Mouse (Mus musculus) stomach, embryonic 15.5 days (tissue): Measurements from ENCODE around the gene Rasgrp2. TPM values are rescaled to one million over a fixed set of nuclear protein-coding genes. Genes with fewer than 3 reads are reported as not detected.
A peak's percentile ranks its signal among the peaks of the same experiment; 100 is the strongest.

Source experiments
- ATAC-seq: fragments of 200-750 bp; cut with Nextera tagmentation; 2 replicates; pipeline ENCODE4 v1.8.0; 2017; ENCODE audit warnings: low read depth, moderate number of reproducible peaks, moderate TSS enrichment; ENCODE audit not compliant: insufficient read depth, low FRiP score
- H3K27ac ChIP-seq: fragments of 300-500 bp; sonication (generic); 2 replicates; pipeline ENCODE4 v1.5.1; 2015; ENCODE audit warnings: mild to moderate bottlenecking, inconsistent platforms
- H3K27me3 ChIP-seq: fragments of 300-500 bp; sonication (generic); replicated peaks from 2 replicates; pipeline ENCODE4 v1.6.1; 2015; ENCODE audit warnings: inconsistent platforms
- H3K36me3 ChIP-seq: fragments of 300-500 bp; sonication (generic); 2 replicates; pipeline ENCODE4 v1.6.1; 2015; ENCODE audit warnings: inconsistent platforms
- H3K4me1 ChIP-seq: fragments of 300-500 bp; sonication (generic); 2 replicates; pipeline ENCODE4 v1.6.1; 2015; ENCODE audit warnings: inconsistent platforms
- H3K4me2 ChIP-seq: fragments of 300-500 bp; sonication (generic); 2 replicates; pipeline ENCODE4 v1.6.1; 2015; ENCODE audit warnings: mild to moderate bottlenecking, inconsistent platforms
- H3K4me3 ChIP-seq: fragments of 300-500 bp; sonication (generic); replicated peaks from 2 replicates; pipeline ENCODE4 v1.5.1; 2015; ENCODE audit warnings: inconsistent platforms
- H3K9ac ChIP-seq: fragments of 300-500 bp; sonication (generic); 2 replicates; pipeline ENCODE4 v1.6.1; 2015; ENCODE audit warnings: inconsistent platforms
- H3K9me3 ChIP-seq: fragments of 300-500 bp; sonication (generic); 2 replicates; pipeline ENCODE4 v1.6.1; 2016; ENCODE audit warnings: inconsistent platforms
- WGBS: fragments of 180-500 bp; shearing (Covaris S2); methylation state at CpG from one replicate; pipeline ENCODE4 v1.1.7; 2015; 5-methylcytosine and 5-hydroxymethylcytosine counted together
- polyA plus RNA-seq: library from polyadenylated mRNA; unstranded; fragments of >200 nt; fragmentation: Nextera tagmentation; extraction: Ambion mirVana; gene quantifications from 2 replicates; pipeline ENCODE4 v1.2.1, GENCODE M21; 2015

The Rasgrp2 gene
- polyA plus RNA-seq, 1 experiment from 2014 or later, result 55.8 TPM

DNA sequence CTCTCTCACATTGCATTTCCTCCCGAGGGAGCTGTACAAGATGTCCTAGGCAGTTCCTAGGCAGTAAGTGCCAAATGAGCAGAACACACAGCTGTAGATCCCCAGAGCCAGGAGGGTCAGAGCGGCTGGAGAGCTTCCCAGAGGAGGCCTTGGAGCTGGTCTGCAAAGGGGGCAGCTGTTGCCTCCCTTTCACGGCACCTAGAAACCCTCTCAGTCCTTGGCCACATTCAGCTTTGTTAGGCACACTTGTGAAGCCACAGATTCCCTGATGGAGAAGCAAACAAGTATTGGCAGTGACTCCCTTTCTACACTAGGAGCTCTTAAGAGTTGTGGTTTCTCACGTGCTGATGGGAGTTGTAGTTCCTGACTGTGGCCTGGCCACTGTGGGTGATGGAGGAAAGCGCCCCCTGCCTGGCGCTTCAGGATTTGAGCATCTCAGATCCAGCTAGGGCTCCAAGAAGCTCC lies 52.9 kb downstream of the Rasgrp2 start:
- 0 out of 2 replicates have a peak overlapping the region, but pooled peaks have one; percentile 2 for H3K4me2 ChIP-seq
- ATAC-seq, result peak; percentile 74
- peaks cover 7% of the 10 kb centered on the region for H3K4me1 ChIP-seq
- H3K9me3 ChIP-seq, result no peaks in the 10 kb centered on the region
- 0 out of 2 replicates have a peak, but pooled peaks cover 2% of the 10 kb centered on the region for H3K27me3 ChIP-seq
- no peak overlapping the region for H3K4me3 ChIP-seq
- H3K9ac ChIP-seq, result no peak overlapping the region
- H3K27ac ChIP-seq, result peak overlapping the region; percentile 28; the same call in 1 of the 2 replicates
- 14% methylated on average over 6 of the region's 6 CpGs for WGBS
- H3K36me3 ChIP-seq, result no peaks in the 10 kb centered on the region

DNA sequence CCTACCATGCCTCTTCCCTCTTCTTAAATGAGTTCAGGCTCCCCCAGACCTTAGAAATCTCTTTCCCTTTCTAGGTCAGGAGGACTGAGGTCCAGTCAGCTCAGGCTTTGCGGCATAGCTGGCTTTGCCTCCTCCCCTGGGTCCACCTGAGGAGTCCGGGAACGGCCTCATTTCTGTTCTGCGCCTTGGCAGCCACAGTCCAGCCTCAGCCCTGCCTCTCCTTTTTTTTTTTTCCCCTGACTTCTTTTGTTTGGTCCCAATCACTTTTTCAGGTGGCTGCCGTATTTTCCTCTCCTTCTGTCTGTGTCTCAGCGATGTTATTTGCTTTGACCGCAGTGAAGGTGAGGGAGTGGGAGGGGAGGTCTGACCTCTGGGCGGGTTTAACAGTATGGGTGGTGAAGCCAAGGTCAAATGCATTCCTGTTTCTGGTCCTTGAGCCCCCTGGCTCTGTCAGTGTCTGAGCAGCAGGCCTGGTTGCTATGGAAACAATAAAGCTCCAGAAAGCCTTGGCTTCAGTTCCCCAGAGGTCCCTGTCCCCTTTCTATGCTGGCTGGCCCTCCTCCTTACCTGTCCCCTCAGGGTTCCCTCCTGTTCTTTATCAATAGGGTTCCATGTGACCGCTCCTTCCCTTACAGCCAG lies 53.7 kb downstream of the Rasgrp2 start:
- Histone ChIP-seq H3K9me3 (no peaks in the 10 kb centered on the region), H3K4me3 (no peak overlapping the region), H3K4me2 (no peak overlapping the region), H3K27ac (no peak overlapping the region), H3K4me1 (peaks cover 7% of the 10 kb centered on the region), H3K36me3 (no peaks in the 10 kb centered on the region), H3K27me3 (no peaks in the 10 kb centered on the region), H3K9ac (no peak overlapping the region)
- WGBS, result 55% methylated on average over 9 of the region's 9 CpGs
- no peak for ATAC-seq

DNA sequence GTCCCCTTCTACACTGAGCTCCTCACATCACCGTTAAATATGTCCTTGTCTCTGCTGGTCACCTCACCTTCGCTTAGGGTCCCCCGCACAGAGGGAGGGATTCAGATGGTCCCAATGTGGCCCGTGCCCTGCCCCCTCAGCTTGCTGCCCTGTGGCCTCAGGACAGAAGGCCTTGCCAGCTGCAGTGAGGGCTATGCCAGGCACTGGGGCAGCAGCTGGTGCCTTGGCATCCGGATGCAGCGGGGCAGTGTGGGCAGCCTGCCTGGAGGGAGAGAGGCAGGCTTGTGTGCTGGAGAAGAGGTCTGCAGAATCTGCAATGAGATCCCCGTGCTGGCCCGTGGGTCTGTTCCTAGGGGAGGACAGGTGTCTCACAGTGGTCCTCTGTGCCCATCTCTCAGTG lies 54.2 kb downstream of the Rasgrp2 start:
- ATAC-seq, result no peak
- Histone ChIP-seq H3K4me2 (no peak overlapping the region), H3K27ac (no peak overlapping the region), H3K9me3 (no peaks in the 10 kb centered on the region), H3K36me3 (no peaks in the 10 kb centered on the region), H3K4me1 (peaks cover 7% of the 10 kb centered on the region), H3K4me3 (no peak overlapping the region), H3K9ac (no peak overlapping the region), H3K27me3 (no peaks in the 10 kb centered on the region)
- 80% methylated on average over 8 of the region's 8 CpGs for WGBS

DNA sequence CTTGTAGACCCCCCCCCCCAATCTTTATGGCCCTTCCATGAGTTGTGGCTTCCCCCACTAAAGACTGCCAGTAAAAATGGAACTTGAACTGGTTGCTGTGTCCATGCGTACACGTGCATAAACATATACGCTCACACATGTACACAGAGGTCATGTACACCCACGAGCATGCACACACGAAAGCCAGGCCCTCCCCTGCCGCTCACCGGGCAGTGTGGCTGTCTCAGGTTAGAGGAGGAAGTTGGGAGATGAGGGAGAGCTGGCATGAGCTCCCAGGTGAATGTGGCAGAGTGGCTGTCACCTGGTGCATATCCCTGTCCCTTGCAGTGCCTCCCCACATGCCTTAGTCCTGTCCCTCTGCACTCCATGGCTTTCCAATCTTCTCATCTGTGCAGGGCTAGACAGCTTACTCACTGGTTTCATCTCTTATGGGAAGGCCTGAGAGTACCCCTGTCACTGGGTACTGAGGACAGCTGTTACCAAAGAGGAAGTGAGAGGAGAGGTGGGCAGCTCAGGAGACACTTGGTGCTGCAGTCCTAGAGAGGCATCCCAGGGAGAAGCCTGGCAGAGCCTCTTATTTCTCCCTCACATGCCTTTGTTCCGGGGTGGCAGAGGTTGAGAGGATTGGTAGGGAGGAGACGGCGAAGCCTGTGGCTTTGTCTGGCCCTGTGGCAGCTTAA lies 55.0 kb downstream of the Rasgrp2 start:
- no peak overlapping the region for H3K4me3 ChIP-seq
- H3K4me1 ChIP-seq, result peaks cover 7% of the 10 kb centered on the region
- H3K27me3 ChIP-seq, result no peaks in the 10 kb centered on the region
- H3K4me2 ChIP-seq, result no peak overlapping the region
- no peak overlapping the region for H3K27ac ChIP-seq
- H3K9me3 ChIP-seq, result no peaks in the 10 kb centered on the region
- ATAC-seq, result no peak
- no peaks in the 10 kb centered on the region for H3K36me3 ChIP-seq
- WGBS, result 80% methylated on average over 10 of the region's 10 CpGs
- H3K9ac ChIP-seq, result no peak overlapping the region

DNA sequence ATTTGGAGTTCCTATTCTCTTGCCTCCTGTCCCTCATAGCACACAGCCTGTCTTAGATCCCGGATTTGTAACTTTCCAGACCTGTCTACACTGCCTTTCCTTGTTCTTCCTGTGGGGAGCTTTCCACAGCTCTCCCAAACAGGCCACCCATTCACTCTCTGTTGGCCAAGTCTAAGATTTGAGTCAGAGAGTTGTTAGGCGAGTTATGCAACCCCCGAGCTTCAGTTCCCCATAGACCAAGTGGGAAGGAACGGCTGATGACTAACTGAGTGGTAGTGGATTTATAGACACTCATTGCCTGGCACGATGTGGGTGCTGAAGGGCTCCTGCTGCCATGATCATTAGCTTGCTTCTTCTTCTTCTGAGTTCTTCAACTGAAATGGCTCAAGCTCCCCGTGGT lies 60.4 kb downstream of the Rasgrp2 start:
- no peak for ATAC-seq
- Histone ChIP-seq H3K27me3 (no peaks in the 10 kb centered on the region), H3K36me3 (no peaks in the 10 kb centered on the region), H3K27ac (no peak overlapping the region), H3K9ac (no peak overlapping the region), H3K9me3 (no peaks in the 10 kb centered on the region), H3K4me1 (peaks cover 3% of the 10 kb centered on the region; the same call in 1 of the 2 replicates), H3K4me3 (no peak overlapping the region), H3K4me2 (no peak overlapping the region)
- WGBS, result 72% methylated on average over 6 of the region's 6 CpGs

DNA sequence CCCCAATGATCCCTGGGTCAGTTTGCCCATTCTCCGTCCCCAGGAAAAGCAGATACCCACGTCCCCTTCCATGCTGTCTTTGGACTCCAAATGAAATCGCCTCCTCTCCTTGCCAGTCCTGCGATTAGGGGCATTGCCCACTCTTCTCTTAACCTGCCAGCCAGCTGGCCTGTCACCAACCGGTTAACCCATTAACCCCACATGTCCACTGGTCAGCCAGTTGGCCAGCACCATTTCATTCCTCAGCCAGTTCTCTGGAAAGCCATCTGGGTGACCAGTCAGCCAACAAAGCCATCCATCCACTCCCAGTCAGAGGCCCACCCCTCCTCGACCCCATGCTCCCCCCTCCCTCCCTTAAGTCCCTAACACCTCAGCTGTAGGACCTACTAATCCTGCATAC lies 63.7 kb downstream of the Rasgrp2 start:
- no peak overlapping the region for H3K27ac ChIP-seq
- no peaks in the 10 kb centered on the region for H3K36me3 ChIP-seq
- H3K9me3 ChIP-seq, result no peaks in the 10 kb centered on the region
- peaks cover 6% of the 10 kb centered on the region; the same call in 1 of the 2 replicates for H3K4me1 ChIP-seq
- H3K4me3 ChIP-seq, result no peak overlapping the region
- ATAC-seq, result no peak
- 46% methylated on average over 6 of the region's 6 CpGs for WGBS
- H3K27me3 ChIP-seq, result no peaks in the 10 kb centered on the region
- no peak overlapping the region for H3K4me2 ChIP-seq
- no peak overlapping the region for H3K9ac ChIP-seq

DNA sequence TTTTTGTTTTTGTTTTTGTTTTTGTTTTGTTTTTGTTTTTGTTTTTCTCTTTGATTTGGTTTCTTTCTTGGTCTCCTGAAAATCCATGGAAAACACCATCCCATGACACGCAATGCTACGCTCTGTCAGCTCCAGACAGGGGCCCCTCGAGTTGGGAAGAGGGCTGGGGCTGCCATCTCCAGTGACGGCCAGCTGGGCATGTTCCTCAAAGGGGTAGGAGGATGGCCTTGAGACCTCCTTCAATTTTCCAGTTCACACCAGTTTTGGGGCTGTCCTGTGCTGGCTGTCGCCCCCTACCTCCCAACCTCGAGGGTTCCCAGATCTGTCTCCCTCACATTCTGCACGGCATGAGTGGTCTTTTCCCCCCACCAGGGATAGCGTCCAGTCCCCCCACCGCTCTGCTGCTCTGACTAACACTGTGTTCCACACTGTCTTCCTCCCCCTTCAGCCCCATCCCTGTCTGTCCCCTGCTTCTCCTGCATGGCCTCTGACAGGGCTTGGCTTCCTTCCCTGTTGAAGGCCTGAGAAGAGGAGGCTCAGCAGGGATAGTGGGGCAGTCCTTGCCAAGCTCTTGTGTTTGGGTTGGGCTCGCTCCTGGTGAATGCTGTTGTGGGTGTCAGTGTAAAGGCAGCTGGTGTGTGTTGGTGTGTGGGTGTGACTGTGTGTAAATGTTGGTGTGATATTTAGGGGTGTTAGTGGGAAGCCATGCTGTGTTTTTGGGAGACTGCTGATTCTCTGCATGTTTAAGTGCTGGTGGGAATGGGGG lies 65.3 kb downstream of the Rasgrp2 start:
- Histone ChIP-seq H3K4me3 (no peak overlapping the region), H3K9ac (no peak overlapping the region), H3K4me2 (no peak overlapping the region), H3K36me3 (no peaks in the 10 kb centered on the region), H3K4me1 (peaks cover 6% of the 10 kb centered on the region; the same call in 1 of the 2 replicates), H3K27ac (0 out of 2 replicates have a peak overlapping the region, but pooled peaks have one; percentile 7), H3K9me3 (no peaks in the 10 kb centered on the region), H3K27me3 (no peaks in the 10 kb centered on the region)
- 50% methylated on average over 10 of the region's 10 CpGs for WGBS
- peak; percentile 53; the same call in 1 of the 2 replicates for ATAC-seq

Other genes starting within 250 kb of the Rasgrp2 start
- not detected in 2 replicates for gene Majin, start 215.0 kb upstream of the Rasgrp2 start, polyA plus RNA-seq
- 0.62 TPM in 2 replicates for gene Gpha2, start 173.0 kb upstream of the Rasgrp2 start, polyA plus RNA-seq
- gene Ppp2r5b, start 163.5 kb upstream of the Rasgrp2 start, polyA plus RNA-seq, result 20.5 and 23.7 TPM in 2 replicates
- 7.6 and 10.6 TPM in 2 replicates for gene Atg2a, start 157.7 kb upstream of the Rasgrp2 start, polyA plus RNA-seq
- 67.3 and 73.4 TPM in 2 replicates for gene Ehd1, start 122.6 kb upstream of the Rasgrp2 start, polyA plus RNA-seq
- gene Cdc42bpg, start 92.9 kb upstream of the Rasgrp2 start, polyA plus RNA-seq, result 1.3 and 1.5 TPM in 2 replicates
- 70.2 and 74.3 TPM in 2 replicates for gene Men1, start 64.4 kb upstream of the Rasgrp2 start, polyA plus RNA-seq
- 11.4 and 13.8 TPM in 2 replicates for gene Map4k2, start 58.2 kb upstream of the Rasgrp2 start, polyA plus RNA-seq
- gene Sf1, start 35.6 kb upstream of the Rasgrp2 start, polyA plus RNA-seq, result 104 and 127 TPM in 2 replicates
- 10.3 and 12.8 TPM in 2 replicates for gene Pygm, start 14.9 kb upstream of the Rasgrp2 start, polyA plus RNA-seq
- 1.4 and 2.7 TPM in 2 replicates for gene Nrxn2, start 19.4 kb downstream of the Rasgrp2 start, polyA plus RNA-seq
- gene Slc22a12, start 143.7 kb downstream of the Rasgrp2 start, polyA plus RNA-seq, result not detected in 2 replicates